8 mouse cellular contexts compared by ENCODE assay signal in genomic region chr11:83302124-83302523, GRCm38 (mm10). TPM values are rescaled to one million over a fixed set of nuclear protein-coding genes. Genes with fewer than 3 reads are reported as not detected.
DNase-seq lines count a peak whose midpoint lies in the region; ATAC-seq lines count a peak whose summit lies in the region.

No protein-coding gene starts in this region.

- H3K9ac ChIP-seq in limb, embryonic 13.5 days: peak overlapping the region; percentile 91
- peak overlapping the region; percentile 89; the same call in 1 of the 2 replicates for H3K9ac ChIP-seq in neural tube, embryonic 12.5 days

- no peaks in the 10 kb centered on the region for H3K27me3 ChIP-seq in limb, embryonic 13.5 days
- no peaks in the 10 kb centered on the region for H3K27me3 ChIP-seq in neural tube, embryonic 12.5 days (replicated peaks)

- peaks cover 6% of the 10 kb centered on the region for H3K36me3 ChIP-seq in limb, embryonic 13.5 days
- H3K36me3 ChIP-seq in neural tube, embryonic 12.5 days: no peaks in the 10 kb centered on the region

- peak overlapping the region; percentile 92 for H3K4me3 ChIP-seq in limb, embryonic 13.5 days
- H3K4me3 ChIP-seq in neural tube, embryonic 12.5 days: peak overlapping the region; percentile 91

- H3K27ac ChIP-seq in limb, embryonic 13.5 days: peak overlapping the region; percentile 95
- H3K27ac ChIP-seq in neural tube, embryonic 12.5 days: peak overlapping the region; percentile 29; the same call in 1 of the 2 replicates

- peaks cover 42% of the 10 kb centered on the region for H3K4me1 ChIP-seq in limb, embryonic 13.5 days
- H3K4me1 ChIP-seq in neural tube, embryonic 12.5 days: peaks cover 36% of the 10 kb centered on the region

- intact Hi-C loops in left cerebral cortex, postnatal 4 days (cut with DNase I): no loop called here

- peak overlapping the region; percentile 83 for H3K4me2 ChIP-seq in limb, embryonic 13.5 days (replicated peaks)
- peak overlapping the region; percentile 62 for H3K4me2 ChIP-seq in neural tube, embryonic 12.5 days (replicated peaks)

- peak; percentile 19 for DNase-seq in adrenal gland, postnatal 10 days
- DNase-seq in adrenal gland, postnatal 36 days: no peak
- peak; percentile 26 to 44 for DNase-seq in thymus, adult 18-20 months
- no peak for DNase-seq in thymus, postnatal 25 days
- DNase-seq in urinary bladder, adult 18-20 months (ENCODE audit: low spot score in 2 of 2): no peak
- DNase-seq in left cerebral cortex, postnatal 4 days: no peak

- WGBS in limb, embryonic 13.5 days: 6% methylated on average over 10 of the region's 10 CpGs
- 7% methylated on average over 10 of the region's 10 CpGs for WGBS in neural tube, embryonic 12.5 days

- no peak for ATAC-seq in limb, embryonic 13.5 days (ENCODE audit: low FRiP score, low read depth)
- no peak for ATAC-seq in neural tube, embryonic 12.5 days (ENCODE audit: low FRiP score, low read depth)

- no peaks in the 10 kb centered on the region for H3K9me3 ChIP-seq in limb, embryonic 13.5 days
- H3K9me3 ChIP-seq in neural tube, embryonic 12.5 days: no peaks in the 10 kb centered on the region

RNA-seq across cellular contexts. Expression of gene Pex12, which starts 0.3 kb away (rescaled TPM):
- total RNA-seq in adrenal gland, postnatal 10 days (2021): 10 to 100 TPM in 1 of 2 experiments, 1 to 10 TPM in 1; 8.4 to 13.1 TPM
- 10 to 100 TPM; 14.8 to 18.3 TPM for total RNA-seq in adrenal gland, postnatal 36 days (2021)
- polyA plus RNA-seq in limb, embryonic 13.5 days (2015; fragmentation: Nextera tagmentation; extraction: Ambion mirVana): 16.0 and 16.2 TPM in 2 replicates
- polyA plus RNA-seq in neural tube, embryonic 12.5 days (2016; fragmentation: Nextera tagmentation; extraction: Ambion mirVana): 16.3 and 16.7 TPM in 2 replicates
- total RNA-seq in left cerebral cortex, postnatal 4 days (2021): 10 to 100 TPM; 12.1 to 17.5 TPM

RNA-seq across cellular contexts. Expression of gene Ap2b1, which starts 3.3 kb away (rescaled TPM):
- 10 to 100 TPM; 78.1 to 96.0 TPM for total RNA-seq in adrenal gland, postnatal 10 days (2021)
- total RNA-seq in adrenal gland, postnatal 36 days (2021): 100 to 1,000 TPM; 109 to 114 TPM
- 51.6 and 57.8 TPM in 2 replicates for polyA plus RNA-seq in limb, embryonic 13.5 days (2015; fragmentation: Nextera tagmentation; extraction: Ambion mirVana)
- 108 and 118 TPM in 2 replicates for polyA plus RNA-seq in neural tube, embryonic 12.5 days (2016; fragmentation: Nextera tagmentation; extraction: Ambion mirVana)
- 100 to 1,000 TPM; 283 to 311 TPM for total RNA-seq in left cerebral cortex, postnatal 4 days (2021)

RNA-seq across cellular contexts. Expression of gene Slfn14, which starts 15.6 kb away (rescaled TPM):
- total RNA-seq in adrenal gland, postnatal 10 days (2021): 1 to 10 TPM in 1 of 2 experiments, under 1 TPM in 1; 0.60 to 2.0 TPM
- total RNA-seq in adrenal gland, postnatal 36 days (2021): not detected
- polyA plus RNA-seq in limb, embryonic 13.5 days (2015; fragmentation: Nextera tagmentation; extraction: Ambion mirVana): 0.15 and 0.29 TPM in 2 replicates
- 0.72 and 0.77 TPM in 2 replicates for polyA plus RNA-seq in neural tube, embryonic 12.5 days (2016; fragmentation: Nextera tagmentation; extraction: Ambion mirVana)
- total RNA-seq in left cerebral cortex, postnatal 4 days (2021): not detected

Comparison
In these comparisons a context has a peak if more than half of its experiments do, and no peak if none do; other contexts are left out.
1. DNase-seq: peak in adrenal gland, postnatal 10 days (single experiment) and thymus, adult 18-20 months (2 of 2); none in adrenal gland, postnatal 36 days (0 of 2), thymus, postnatal 25 days (single experiment), urinary bladder, adult 18-20 months (0 of 2) and left cerebral cortex, postnatal 4 days (single experiment).